Mouse (Mus musculus): ENCODE results near the gene Prkn. TPM values are rescaled to one million over a fixed set of nuclear protein-coding genes. Genes with fewer than 3 reads are reported as not detected.
A peak's percentile ranks its signal among the peaks of the same experiment; 100 is the strongest.

Gene Prkn
- polyA plus RNA-seq, 1 experiment, result 5.7 TPM

DNA sequence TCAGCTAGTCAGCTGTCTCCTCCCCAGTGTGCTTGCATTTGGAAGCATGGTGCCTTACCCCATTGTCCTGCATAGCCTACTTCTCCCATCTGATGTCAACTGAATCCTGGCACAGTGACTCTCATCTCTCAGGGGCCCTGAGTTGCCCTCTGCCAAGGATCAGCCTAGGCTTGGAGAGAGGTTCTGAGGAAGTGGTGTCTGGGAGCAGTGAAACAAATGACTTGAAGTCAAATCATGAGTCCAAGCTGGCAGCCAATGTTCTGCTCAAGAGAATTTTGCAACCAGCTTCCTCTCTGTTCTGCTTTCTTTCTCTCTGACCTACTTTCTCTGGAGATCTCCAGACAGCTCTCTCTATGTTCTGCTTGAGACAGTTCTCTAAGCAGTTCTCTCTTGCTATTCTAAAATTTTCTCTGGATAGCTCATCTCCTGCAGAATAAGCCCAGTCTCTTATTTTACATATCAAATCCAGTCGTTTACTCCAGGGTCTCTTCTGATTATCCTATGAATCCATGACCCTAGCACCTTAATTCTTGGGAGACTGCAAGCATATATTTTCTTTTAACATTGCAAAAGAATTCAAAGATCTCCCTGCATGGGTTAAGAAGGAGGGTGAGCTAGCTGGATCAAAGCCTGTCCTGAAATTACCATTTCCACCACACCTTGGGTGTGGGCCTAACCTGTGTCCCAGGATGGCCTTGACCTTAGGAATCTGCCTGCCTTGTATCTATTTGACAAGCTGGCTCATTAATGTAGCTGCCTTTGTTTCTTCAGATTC lies 512.8 kb downstream of the Prkn start:
- TF ChIP-seq POLR2A (IDR thresholded peaks at IDR 0.05; ENCODE audit: borderline replicate concordance, extremely low read depth, insufficient read depth, insufficient read length, poor library complexity, severe bottlenecking), result no peak
- no peak for TF ChIP-seq CTCF (IDR thresholded peaks at IDR 0.05; ENCODE audit: borderline replicate concordance, extremely low read depth, insufficient read depth, insufficient read length)
- no peak for DNase-seq (ENCODE audit: low read depth)

DNA sequence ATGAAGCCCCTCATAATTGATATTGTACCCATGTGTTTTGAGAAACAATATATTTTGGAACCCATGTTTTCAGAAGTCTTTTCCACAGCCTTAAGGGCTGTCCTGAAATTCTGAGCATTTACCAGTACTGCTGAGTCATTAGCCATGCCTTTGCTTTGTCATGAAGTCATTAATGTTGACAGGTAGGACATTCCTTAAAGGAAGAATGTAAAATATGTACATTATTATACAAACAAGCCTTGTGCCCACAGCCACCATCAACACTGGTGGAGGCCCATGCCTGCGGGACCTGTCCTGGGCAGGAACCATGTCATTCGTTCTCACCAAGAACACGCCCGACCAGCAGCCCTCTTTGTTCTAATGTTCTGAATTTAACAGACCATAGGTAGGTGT lies 513.4 kb downstream of the Prkn start:
- TF ChIP-seq POLR2A (IDR thresholded peaks at IDR 0.05; ENCODE audit: borderline replicate concordance, extremely low read depth, insufficient read depth, insufficient read length, poor library complexity, severe bottlenecking), result no peak
- no peak for TF ChIP-seq CTCF (IDR thresholded peaks at IDR 0.05; ENCODE audit: borderline replicate concordance, extremely low read depth, insufficient read depth, insufficient read length)
- DNase-seq (ENCODE audit: low read depth), result no peak

DNA sequence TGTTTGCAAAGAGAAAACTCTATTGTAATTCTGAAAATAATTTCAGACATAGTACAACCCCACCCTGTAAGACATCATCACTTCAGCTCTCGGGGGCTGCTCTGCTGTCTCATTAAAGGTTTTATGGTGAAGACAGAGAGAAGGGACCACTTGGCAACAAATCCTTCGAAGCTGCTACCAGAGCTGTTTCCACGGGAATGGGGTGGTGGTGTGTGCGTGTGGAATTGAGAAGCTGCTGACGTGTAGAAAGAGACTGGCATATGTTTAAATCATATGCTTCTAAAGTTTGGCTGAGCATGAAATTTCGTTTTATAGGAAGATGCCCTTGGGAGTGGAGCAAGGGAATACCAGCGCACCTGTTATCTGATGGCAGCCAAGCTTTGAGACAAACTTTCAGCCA lies 514.2 kb downstream of the Prkn start:
- peak; percentile 64 for DNase-seq (ENCODE audit: low read depth)

DNA sequence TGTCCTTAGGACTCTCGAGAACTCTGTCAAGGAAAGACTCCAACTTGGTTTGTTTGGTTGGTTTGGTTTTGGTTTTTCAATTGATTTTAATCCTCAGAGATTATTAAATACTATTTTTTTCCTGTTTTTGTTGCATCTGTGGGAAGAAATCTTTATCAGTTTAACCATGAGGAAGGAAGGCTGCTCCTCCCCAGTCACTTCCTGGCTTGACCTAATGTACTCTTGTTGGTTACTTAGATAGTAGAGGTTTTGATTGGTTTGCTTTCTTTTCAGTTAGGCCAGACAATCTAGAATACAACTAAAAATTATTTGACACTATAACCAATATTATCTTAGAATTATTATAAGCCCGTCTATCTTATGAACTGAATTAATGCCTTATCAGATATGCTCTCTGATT lies 535.3 kb downstream of the Prkn start:
- no peak for TF ChIP-seq POLR2A (IDR thresholded peaks at IDR 0.05; ENCODE audit: borderline replicate concordance, extremely low read depth, insufficient read depth, insufficient read length, poor library complexity, severe bottlenecking)
- TF ChIP-seq CTCF (IDR thresholded peaks at IDR 0.05; ENCODE audit: borderline replicate concordance, extremely low read depth, insufficient read depth, insufficient read length), result no peak
- DNase-seq (ENCODE audit: low read depth), result no peak

More for the DNA sequence above, 514.2 kb downstream of the Prkn start:
- TF ChIP-seq POLR2A (IDR thresholded peaks at IDR 0.05; ENCODE audit: borderline replicate concordance, extremely low read depth, insufficient read depth, insufficient read length, poor library complexity, severe bottlenecking) (no peak), CTCF (IDR thresholded peaks at IDR 0.05; ENCODE audit: borderline replicate concordance, extremely low read depth, insufficient read depth, insufficient read length) (no peak)

DNA sequence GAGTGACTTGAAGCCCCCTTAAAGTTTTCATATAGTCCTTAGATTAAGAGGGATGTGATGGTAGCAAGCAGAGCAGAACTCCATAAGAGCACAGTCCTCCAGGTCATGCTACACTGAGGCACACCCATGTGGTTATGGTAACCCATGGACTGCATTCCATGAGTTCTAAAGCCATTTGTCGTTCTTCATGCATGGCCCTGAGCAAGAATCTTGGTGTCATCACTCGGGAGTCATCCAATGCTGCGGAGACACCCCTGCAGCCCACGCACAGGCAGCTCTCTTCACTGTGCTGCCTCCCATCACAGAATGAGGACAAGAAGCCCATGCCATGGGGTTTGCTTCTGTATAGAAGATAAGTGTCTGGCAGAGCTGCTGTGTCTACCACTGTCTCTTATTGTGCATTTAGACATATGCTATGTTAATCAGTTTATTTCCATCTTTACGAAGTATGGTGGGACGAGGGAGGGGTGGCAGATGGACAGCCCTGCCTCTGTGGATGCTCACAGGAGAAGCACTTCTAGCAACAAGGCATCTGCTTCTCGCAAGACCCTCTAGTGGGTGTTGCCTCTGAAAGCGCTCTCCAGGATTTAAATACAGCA lies 543.3 kb downstream of the Prkn start:
- DNase-seq (ENCODE audit: low read depth), result no peak
- TF ChIP-seq POLR2A (IDR thresholded peaks at IDR 0.05; ENCODE audit: borderline replicate concordance, extremely low read depth, insufficient read depth, insufficient read length, poor library complexity, severe bottlenecking), result no peak
- TF ChIP-seq CTCF (IDR thresholded peaks at IDR 0.05; ENCODE audit: borderline replicate concordance, extremely low read depth, insufficient read depth, insufficient read length), result no peak

DNA sequence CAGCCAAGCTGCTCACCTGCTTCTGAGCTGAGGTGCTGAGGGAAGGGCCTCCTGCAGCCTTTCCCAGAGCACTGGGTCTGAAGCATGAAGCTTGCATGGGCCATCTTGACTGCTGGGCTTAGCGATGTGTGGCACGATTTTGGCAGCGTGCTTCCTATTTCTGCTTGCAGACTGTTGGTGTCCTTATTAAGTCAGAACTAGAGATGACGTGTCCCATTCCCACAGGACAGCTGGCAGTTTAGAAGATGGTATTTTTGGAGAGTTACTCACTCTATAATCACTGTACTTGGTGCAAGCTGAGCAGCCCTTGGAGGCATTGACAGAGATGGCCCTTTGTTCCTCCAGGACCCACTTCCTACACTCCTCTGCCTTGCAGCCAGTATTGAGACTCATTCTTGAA lies 545.1 kb downstream of the Prkn start:
- DNase-seq (ENCODE audit: low read depth), result peak; percentile 12
- no peak for TF ChIP-seq POLR2A (IDR thresholded peaks at IDR 0.05; ENCODE audit: borderline replicate concordance, extremely low read depth, insufficient read depth, insufficient read length, poor library complexity, severe bottlenecking)
- TF ChIP-seq CTCF (IDR thresholded peaks at IDR 0.05; ENCODE audit: borderline replicate concordance, extremely low read depth, insufficient read depth, insufficient read length), result no peak

DNA sequence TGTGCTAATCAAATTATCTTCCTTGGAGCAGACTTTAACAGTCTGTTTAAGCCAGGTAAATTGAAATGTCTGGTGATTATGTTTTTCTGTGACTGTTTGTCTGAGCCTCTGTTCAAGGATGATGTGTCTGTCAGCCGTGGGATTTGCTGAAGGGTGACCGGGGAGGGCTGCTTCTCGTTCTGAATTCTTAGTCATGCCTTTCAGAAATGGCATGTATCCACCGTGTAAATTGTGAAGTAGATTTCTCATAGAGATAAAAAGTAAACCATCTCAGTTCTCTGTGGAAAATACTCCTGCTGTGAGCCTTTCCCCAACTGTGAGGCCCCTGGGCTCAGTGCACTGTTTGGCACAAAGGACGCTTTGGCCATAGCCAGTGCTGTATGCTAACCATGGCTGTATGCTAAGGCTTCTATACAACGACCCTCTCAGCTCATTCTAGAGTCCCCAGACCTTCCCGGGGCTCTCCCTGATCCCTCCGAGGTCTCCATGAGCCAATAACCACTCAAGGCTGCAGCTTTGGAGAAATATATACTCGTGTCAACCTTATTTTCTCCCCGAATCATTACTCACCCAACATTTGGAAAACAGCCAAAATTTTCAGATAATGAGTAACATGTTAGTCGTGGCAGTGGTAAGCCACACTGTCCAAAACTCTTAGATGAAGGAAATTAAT lies 552.6 kb downstream of the Prkn start:
- no peak for DNase-seq (ENCODE audit: low read depth)
- TF ChIP-seq CTCF (IDR thresholded peaks at IDR 0.05; ENCODE audit: borderline replicate concordance, extremely low read depth, insufficient read depth, insufficient read length) (no peak), POLR2A (IDR thresholded peaks at IDR 0.05; ENCODE audit: borderline replicate concordance, extremely low read depth, insufficient read depth, insufficient read length, poor library complexity, severe bottlenecking) (no peak)

DNA sequence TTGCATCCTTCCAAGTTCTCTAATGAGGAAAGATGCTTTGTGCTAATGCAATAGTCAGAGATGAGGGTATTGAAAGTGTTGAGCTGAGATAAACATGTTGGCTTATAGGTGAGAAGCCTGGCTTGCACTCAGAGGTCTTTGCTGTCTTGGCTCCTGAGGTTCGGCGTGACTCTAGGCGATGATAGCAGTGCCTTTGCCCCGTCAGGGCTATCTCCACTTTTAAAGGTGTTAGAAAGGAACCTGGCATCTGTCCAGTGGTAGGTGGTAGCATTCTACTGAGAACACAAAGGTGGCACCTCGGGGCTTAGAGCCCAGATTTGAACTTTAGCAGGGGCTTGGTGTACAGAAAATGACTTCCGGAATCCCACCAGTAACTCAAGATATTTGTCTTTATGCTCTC lies 554.4 kb downstream of the Prkn start:
- no peak for DNase-seq (ENCODE audit: low read depth)
- TF ChIP-seq POLR2A (IDR thresholded peaks at IDR 0.05; ENCODE audit: borderline replicate concordance, extremely low read depth, insufficient read depth, insufficient read length, poor library complexity, severe bottlenecking) (no peak), CTCF (IDR thresholded peaks at IDR 0.05; ENCODE audit: borderline replicate concordance, extremely low read depth, insufficient read depth, insufficient read length) (no peak)

DNA sequence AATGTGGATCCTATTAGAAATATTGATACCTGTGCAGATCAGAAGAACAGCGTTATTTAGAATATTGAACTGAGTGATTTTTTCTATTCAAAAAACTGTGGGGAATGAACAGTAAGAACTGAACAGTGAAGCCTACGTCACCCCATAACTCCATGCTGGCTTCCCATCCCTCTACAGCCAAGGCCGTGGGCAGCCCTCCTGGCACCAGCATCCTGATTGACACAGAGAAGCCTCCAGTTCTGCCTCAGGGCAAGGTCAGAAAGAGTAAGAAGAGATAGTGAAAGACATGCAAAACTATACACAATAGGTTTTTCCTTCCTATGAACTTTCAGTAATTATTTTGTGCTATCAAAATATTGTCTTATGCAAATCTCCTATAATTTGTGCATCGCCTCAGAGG lies 557.5 kb downstream of the Prkn start:
- DNase-seq (ENCODE audit: low read depth), result no peak
- TF ChIP-seq CTCF (IDR thresholded peaks at IDR 0.05; ENCODE audit: borderline replicate concordance, extremely low read depth, insufficient read depth, insufficient read length) (no peak), POLR2A (IDR thresholded peaks at IDR 0.05; ENCODE audit: borderline replicate concordance, extremely low read depth, insufficient read depth, insufficient read length, poor library complexity, severe bottlenecking) (no peak)

DNA sequence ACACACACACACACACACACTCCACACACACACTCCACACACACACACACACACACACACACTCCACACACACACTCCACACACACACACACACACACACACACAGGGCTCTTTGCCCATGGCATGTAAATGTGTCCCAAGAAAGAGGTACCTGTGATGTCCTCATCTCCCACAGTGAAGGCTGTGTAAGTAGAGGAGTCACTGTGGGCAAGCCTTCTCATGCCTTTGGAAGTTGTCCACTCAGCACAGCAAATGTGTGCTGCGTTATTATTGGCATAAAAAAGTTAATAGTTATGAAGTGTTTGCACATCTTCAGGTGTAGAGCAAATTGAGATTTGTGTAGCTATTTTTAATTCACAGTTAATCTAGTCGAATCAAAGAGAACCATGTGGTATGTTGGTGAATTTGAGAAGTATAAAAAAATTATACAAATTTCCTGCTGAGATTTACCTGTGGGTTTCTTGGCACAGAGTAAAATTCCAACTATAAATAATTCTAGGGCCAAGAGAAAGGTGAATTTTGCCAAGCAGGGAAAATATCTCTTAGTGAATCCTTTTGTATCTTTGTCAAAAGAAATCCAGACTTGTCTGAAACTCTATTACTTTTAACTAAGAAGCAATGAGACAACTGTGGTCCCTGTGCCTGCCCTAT lies 562.2 kb downstream of the Prkn start:
- no peak for TF ChIP-seq POLR2A (IDR thresholded peaks at IDR 0.05; ENCODE audit: borderline replicate concordance, extremely low read depth, insufficient read depth, insufficient read length, poor library complexity, severe bottlenecking)
- no peak for TF ChIP-seq CTCF (IDR thresholded peaks at IDR 0.05; ENCODE audit: borderline replicate concordance, extremely low read depth, insufficient read depth, insufficient read length)
- no peak for DNase-seq (ENCODE audit: low read depth)

DNA sequence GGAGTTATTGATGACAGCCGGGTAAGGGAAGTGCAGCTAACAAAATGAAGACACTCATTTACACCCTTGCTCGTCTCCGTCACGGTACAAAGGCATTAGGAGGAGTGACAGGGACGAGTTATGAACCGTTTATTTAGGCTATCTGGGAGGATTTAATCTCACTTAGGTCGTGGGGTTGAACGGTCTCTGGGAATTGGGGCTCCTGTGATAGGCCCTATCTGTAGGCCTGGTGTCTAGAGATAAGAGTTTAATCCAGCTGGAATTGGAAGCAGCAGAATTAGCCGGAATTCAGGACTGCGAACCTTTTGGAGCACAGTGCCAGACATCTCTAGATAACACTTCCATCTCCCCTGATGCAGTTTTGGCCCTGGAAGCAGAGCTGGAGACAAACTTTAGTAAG lies 571.2 kb downstream of the Prkn start:
- peak; percentile 54 for DNase-seq (ENCODE audit: low read depth)
- TF ChIP-seq POLR2A (IDR thresholded peaks at IDR 0.05; ENCODE audit: borderline replicate concordance, extremely low read depth, insufficient read depth, insufficient read length, poor library complexity, severe bottlenecking) (no peak), CTCF (IDR thresholded peaks at IDR 0.05; ENCODE audit: borderline replicate concordance, extremely low read depth, insufficient read depth, insufficient read length) (no peak)
